11 mouse cellular contexts compared by ENCODE assay signal in the genomic region with DNA sequence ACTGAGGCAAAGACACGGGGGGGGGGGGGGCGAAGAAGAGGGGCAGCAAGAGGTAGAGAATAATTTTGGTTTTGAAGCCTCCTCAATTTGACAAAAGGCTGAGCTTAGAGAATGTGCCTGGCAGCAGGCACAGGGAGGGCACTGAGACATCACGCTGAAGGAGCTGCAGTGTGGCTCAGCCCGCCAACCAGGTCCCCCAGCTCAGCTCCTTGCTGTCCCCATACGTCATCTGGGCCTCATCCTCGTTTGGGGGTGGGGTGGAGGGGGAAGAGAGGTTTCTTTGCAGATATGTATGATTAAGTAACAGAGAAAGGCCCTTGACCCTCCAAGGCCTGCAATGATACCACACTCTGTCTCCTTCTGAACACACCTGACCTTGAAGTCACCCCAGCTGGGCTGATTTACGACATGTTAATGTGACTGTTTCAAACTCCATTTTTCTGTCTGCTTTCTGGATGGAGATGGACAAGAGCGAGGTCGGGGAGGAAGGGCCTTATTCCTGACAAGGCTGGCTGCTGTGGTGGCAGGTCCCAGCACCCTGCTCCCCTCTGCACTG. TPM values are rescaled to one million over a fixed set of nuclear protein-coding genes. Genes with fewer than 3 reads are reported as not detected.
DNase-seq lines count a peak whose midpoint lies in the region; ATAC-seq and TF ChIP-seq lines count a peak whose summit lies in the region.
"Had no signal": no experiment of that assay in that cellular context is flagged by ENCODE, and none has a peak within 500 bp of the region (broad histone marks: within the 10 kb centered on the region; RNA-seq: fewer than 3 reads in every experiment).

No protein-coding gene starts in this region.

- H3K27me3 ChIP-seq in kidney, postnatal 0 days (ENCODE audit: insufficient read depth, low read length), result no peaks in the 10 kb centered on the region
- no peaks in the 10 kb centered on the region for H3K27me3 ChIP-seq in embryonic facial prominence, embryonic 14.5 days (replicated peaks; ENCODE audit: control insufficient read depth, insufficient read depth, low read length)
- H3K27me3 ChIP-seq in myocyte (ENCODE audit: control insufficient read depth, insufficient read depth, insufficient read length), result no peaks in the 10 kb centered on the region
- H3K27me3 ChIP-seq: hindbrain, embryonic 15.5 days; lung, embryonic 15.5 days; midbrain, embryonic 13.5 days had no signal

- H3ac ChIP-seq in myocyte (ENCODE audit: control insufficient read depth, insufficient read length), result no peak overlapping the region

- 40% methylated on average over 9 of the region's 9 CpGs for WGBS in kidney, postnatal 0 days
- WGBS in embryonic facial prominence, embryonic 14.5 days, result 47% methylated on average over 8 of the region's 9 CpGs

- no peak for TF ChIP-seq POLR2A in myocyte (IDR thresholded peaks at IDR 0.05; ENCODE audit: insufficient read length, low read depth)

- H3K36me3 ChIP-seq in kidney, postnatal 0 days (ENCODE audit: insufficient read depth, low read length), result no peaks in the 10 kb centered on the region
- H3K36me3 ChIP-seq in embryonic facial prominence, embryonic 14.5 days (ENCODE audit: control insufficient read depth, insufficient read depth, low read length), result no peaks in the 10 kb centered on the region
- no peaks in the 10 kb centered on the region for H3K36me3 ChIP-seq in myocyte (ENCODE audit: control insufficient read depth, insufficient read depth)
- H3K36me3 ChIP-seq: hindbrain, embryonic 15.5 days; lung, embryonic 15.5 days; midbrain, embryonic 13.5 days had no signal

- H3K9ac ChIP-seq in kidney, postnatal 0 days (ENCODE audit: low read depth, low read length), result no peak overlapping the region
- H3K9ac ChIP-seq in embryonic facial prominence, embryonic 14.5 days (ENCODE audit: low read depth, low read length), result no peak overlapping the region
- H3K9ac ChIP-seq: hindbrain, embryonic 15.5 days; lung, embryonic 15.5 days; midbrain, embryonic 13.5 days had no signal

- peak; percentile 58 for DNase-seq in adrenal gland, postnatal 14 days
- no peak for DNase-seq in adrenal gland, postnatal 25 days
- DNase-seq in kidney, postnatal 0 days (ENCODE audit: low spot score), result no peak
- no peak for DNase-seq in kidney, postnatal 36 days
- DNase-seq in embryonic facial prominence, embryonic 14.5 days (ENCODE audit: low spot score), result no peak
- DNase-seq in urinary bladder, postnatal 25 days (ENCODE audit: low spot score), result no peak
- DNase-seq in spleen, postnatal 10 days (ENCODE audit: low spot score in 2 of 2), result no peak

- no peak overlapping the region for H3K4me2 ChIP-seq in kidney, postnatal 0 days (ENCODE audit: low read length)
- no peak overlapping the region for H3K4me2 ChIP-seq in embryonic facial prominence, embryonic 14.5 days (ENCODE audit: low read depth, low read length)
- H3K4me2 ChIP-seq in myocyte (ENCODE audit: low read depth), result peak overlapping the region; percentile 56
- H3K4me2 ChIP-seq: hindbrain, embryonic 15.5 days; lung, embryonic 15.5 days; midbrain, embryonic 13.5 days had no signal

- H3K27ac ChIP-seq in kidney, postnatal 0 days, result peak overlapping the region; percentile 77; the same call in 1 of the 2 replicates
- peak overlapping the region; percentile 69; the same call in 1 of the 2 replicates for H3K27ac ChIP-seq in embryonic facial prominence, embryonic 14.5 days (replicated peaks; ENCODE audit: low read depth, low read length)
- H3K27ac ChIP-seq: hindbrain, embryonic 15.5 days; lung, embryonic 15.5 days; midbrain, embryonic 13.5 days had no signal

- H3K79me2 ChIP-seq in myocyte (ENCODE audit: control insufficient read depth, insufficient read depth), result no peaks in the 10 kb centered on the region

- ATAC-seq in kidney, postnatal 0 days (replicated peaks; ENCODE audit: low FRiP score, low read depth), result no peak; the same call in 1 of the 2 replicates
- ATAC-seq in embryonic facial prominence, embryonic 14.5 days (ENCODE audit: low read depth), result no peak
- ATAC-seq: midbrain, embryonic 13.5 days had no signal

- no peaks in the 10 kb centered on the region for H3K9me3 ChIP-seq in kidney, postnatal 0 days (replicated peaks; ENCODE audit: low read length)
- H3K9me3 ChIP-seq in embryonic facial prominence, embryonic 14.5 days (ENCODE audit: control insufficient read depth, low read length), result no peaks in the 10 kb centered on the region
- H3K9me3 ChIP-seq: hindbrain, embryonic 15.5 days; lung, embryonic 15.5 days; midbrain, embryonic 13.5 days had no signal

- TF ChIP-seq CTCF in kidney, postnatal 0 days (IDR thresholded peaks at IDR 0.05; ENCODE audit: low read depth), result no peak

- H3K4me3 ChIP-seq in kidney, postnatal 0 days (replicated peaks; ENCODE audit: low read depth, low read length), result no peak overlapping the region
- no peak overlapping the region for H3K4me3 ChIP-seq in embryonic facial prominence, embryonic 14.5 days (ENCODE audit: low read depth, low read length)
- H3K4me3 ChIP-seq in myocyte, result no peak overlapping the region
- H3K4me3 ChIP-seq: hindbrain, embryonic 15.5 days; lung, embryonic 15.5 days; midbrain, embryonic 13.5 days had no signal

- peaks cover 23% of the 10 kb centered on the region for H3K4me1 ChIP-seq in kidney, postnatal 0 days (replicated peaks; ENCODE audit: insufficient read depth, low read length)
- H3K4me1 ChIP-seq in embryonic facial prominence, embryonic 14.5 days (ENCODE audit: control insufficient read depth, insufficient read depth, low read length), result peaks cover 33% of the 10 kb centered on the region

TF ChIP-seq in myocyte, 11 proteins besides CTCF, POLR2A, EP300 and RAD21:
- TF ChIP-seq TCF3 (IDR thresholded peaks at IDR 0.05; ENCODE audit: insufficient read length, low read depth), result no peak

RNA-seq across cellular contexts. Expression of a gene that starts 28.9 kb away (rescaled TPM):
- 6.4 and 7.3 TPM in 2 replicates for total RNA-seq in adrenal gland, postnatal 14 days (2021)
- 4.9 and 5.8 TPM in 2 replicates for total RNA-seq in adrenal gland, postnatal 25 days (2021)
- 13.1 and 13.7 TPM in 2 replicates for polyA plus RNA-seq in kidney, postnatal 0 days (2015; fragmentation: Nextera tagmentation; extraction: Ambion mirVana)
- 12.5 and 13.1 TPM in 2 replicates for polyA plus RNA-seq in embryonic facial prominence, embryonic 14.5 days (2014; fragmentation: Nextera tagmentation; extraction: Ambion mirVana)
- polyA plus RNA-seq in myocyte (2012; fragmentation: generic; extraction: Trizol), result 17.0 TPM
